Mouse (Mus musculus) Muller cell, postnatal 12 days (primary cell): ENCODE measurements around the gene Crtac1.

Source experiments
- DNase-seq: peaks from one replicate; pipeline ENCODE4 v3.0.0-alpha.2; 2015; ENCODE audit errors: inconsistent ontology term

The Crtac1 gene

DNA sequence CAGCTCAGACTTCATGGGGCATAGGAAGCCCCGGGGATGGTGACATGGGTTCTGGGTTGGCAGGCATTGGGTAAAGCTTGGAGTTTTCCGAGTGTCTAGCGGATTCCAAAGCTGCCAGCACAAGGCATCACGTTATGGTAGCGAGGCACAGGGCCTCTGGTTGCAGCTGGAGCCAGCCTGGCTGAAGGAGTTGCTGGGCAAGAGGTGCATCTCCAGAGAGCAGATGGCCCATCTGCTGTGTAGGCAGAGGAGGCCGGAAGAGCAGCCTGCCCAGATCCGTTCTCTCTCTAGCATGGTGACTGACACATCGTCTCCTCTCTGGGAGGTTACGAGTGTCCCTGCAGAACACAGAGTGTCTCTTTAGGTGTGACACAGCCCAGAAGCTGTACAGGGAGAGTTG is 103.4 kb downstream of the Crtac1 start:
- no peak for DNase-seq

DNA sequence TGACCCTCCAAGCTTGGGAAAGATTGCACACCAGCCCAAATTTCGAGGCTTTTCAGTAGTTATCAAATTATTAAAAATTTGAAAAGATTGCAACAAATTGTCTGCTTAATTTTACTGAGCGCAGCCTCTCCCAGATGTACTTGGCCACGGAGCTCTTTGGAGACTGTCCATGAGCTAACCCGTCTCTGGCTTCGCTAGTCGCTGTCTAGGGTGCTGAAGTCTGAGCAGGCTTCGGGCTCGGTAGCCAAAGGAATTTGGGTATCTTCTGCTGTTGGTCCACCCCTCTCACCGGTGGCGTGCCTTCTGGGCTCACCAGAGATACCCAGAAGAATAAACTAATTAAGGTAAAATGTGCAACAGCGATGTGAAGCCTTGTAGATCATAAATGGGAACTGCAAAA is 105.7 kb downstream of the Crtac1 start:
- DNase-seq, result peak; percentile 72

- DNase-seq, result no peak
Observed at GRCm38 (mm10) chr19:42322357-42323090, 109.1 kb downstream of the Crtac1 start.

DNA sequence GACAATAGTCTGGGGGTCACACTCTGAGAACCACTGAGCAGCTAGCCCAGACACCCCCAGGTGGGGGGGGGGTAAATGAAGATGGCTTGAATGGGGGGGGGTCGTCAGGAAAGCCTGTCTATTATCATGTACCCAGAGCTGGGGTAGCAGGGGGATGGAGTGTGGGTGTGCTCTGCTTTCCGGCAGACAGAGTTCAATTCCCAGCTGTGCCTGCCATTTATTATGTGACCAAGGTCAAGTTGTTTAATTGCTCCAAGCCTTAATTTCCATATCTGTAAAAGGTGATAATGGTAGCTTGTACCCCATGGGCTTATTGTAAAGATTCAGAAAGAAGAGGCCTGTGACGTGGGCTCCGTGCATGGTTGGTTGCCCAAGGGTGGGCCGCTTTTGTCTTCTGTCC is 109.6 kb downstream of the Crtac1 start:
- no peak for DNase-seq

- peak; percentile 16 for DNase-seq
Observed at GRCm38 (mm10) chr19:42317648-42318425, 113.7 kb downstream of the Crtac1 start.

DNA sequence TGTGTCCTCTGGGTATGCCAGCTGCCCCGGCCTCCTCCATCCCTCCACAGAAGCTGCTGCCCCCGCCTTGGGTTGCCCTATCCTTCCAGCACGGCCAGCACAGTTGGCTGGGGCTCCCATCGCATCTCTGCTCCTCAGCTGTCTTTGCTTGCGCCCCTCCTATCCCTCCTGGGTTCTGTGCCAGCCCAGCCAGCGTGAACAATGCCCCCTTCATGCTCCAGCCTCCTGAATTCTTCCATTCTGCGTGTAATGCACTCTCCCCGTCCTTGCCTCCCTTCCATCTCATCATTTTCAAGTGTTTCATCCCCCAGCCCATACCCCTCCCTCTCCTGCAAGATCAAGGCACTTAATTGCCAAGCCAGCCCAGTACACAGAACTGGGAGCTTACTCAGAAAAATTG is 114.6 kb downstream of the Crtac1 start:
- peak; percentile 68 for DNase-seq

DNA sequence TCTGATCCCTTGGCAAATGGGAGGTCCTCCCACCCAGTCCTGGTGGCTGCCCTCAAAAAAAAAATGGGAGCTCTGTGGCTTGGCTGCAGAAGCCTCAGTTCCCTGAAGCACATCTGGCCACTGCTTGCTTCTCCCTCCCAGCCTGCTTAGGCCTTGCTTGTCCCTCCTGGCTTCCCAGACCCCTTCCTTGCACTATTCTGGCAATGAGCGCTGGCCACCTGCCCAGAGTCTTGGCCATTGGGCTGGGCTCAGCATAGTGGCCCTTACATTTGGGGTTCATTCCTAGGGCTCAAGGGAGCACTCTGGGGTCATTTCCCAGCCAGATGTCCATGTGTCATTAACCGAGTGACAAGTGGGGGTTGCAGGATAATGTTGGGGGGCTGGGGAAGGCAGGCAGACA is 115.1 kb downstream of the Crtac1 start:
- peak; percentile 49 for DNase-seq

DNA sequence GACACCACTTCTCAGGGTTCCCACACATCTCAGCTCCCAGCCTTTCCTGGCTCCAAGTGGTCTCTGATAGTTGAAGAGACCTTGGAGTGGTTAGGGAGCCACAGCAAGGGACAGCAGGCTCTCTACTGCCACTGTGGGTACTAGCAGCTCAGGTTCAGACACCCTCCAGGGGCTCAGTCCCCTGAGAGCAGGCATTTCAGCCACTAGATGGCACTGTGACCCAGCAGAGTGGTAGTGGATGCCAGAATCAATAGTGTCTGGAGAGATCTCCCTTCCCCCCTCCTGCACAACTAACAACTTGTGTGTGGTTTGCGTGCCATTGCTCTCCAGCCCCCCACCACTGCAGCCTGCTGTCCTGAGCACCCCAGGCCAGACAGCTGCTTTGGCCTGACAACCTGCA is 115.7 kb downstream of the Crtac1 start:
- DNase-seq, result peak; percentile 82

GRCm38 (mm10) chr19:42315070-42315679 is 116.4 kb downstream of the Crtac1 start:
- DNase-seq, result no peak

DNA sequence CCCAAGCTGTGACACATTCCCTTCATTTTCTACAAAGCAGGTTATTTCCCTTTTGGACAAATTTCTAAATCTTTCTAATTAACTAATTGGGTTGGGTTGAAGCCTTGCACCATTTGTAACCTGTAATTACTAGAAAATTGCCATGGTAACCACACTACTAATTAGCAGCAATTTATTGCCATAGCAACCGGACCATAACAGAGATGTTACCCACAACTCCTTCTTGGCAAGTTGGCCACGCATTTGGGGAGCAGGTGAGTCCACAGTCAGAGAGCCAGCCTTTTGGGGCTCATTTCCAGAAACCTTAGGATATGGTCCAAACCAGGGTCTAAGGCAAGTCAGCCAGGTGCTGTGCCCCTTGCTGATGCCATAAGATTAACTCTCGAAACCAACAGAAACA is 119.4 kb downstream of the Crtac1 start:
- DNase-seq, result no peak

DNA sequence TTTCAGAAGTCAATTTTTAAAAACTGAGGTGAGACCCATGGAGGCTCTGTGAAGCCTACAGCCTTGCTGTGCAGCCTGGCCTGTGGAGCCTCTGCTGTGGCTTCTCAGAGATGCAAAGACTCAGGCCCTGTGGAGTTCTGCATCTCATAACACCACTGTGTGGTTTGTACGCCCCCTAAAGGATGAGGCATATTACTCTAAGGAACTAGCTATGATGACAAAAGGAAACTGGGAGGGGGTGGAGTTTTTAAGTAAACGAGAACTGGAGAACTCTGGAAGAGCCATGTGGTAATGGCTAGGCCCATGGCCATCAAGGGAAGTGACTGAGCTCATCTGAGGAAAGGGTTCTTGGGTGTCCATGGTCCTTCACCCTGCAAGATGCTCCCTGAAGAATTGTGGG is 120.3 kb downstream of the Crtac1 start:
- DNase-seq, result no peak

DNA sequence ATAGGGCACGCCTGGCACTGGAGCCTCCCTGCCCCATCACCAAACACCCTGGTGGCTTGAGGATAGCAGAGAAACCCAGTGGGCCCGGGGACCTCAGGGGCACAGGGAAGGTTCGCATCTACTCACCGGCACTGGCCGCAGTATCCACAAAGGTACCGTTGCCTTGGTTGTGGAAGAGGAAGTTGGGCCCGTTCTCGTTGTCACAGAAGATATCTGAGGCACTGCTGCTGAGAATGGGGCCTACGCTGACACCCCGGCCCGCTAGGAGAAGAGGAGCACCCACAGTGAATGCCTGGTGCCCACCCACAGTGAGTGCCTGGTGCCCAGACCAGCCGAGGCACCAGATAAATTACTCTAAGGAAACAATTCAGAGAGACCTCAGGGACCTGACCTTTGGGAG is 122.7 kb downstream of the Crtac1 start:
- no peak for DNase-seq

DNA sequence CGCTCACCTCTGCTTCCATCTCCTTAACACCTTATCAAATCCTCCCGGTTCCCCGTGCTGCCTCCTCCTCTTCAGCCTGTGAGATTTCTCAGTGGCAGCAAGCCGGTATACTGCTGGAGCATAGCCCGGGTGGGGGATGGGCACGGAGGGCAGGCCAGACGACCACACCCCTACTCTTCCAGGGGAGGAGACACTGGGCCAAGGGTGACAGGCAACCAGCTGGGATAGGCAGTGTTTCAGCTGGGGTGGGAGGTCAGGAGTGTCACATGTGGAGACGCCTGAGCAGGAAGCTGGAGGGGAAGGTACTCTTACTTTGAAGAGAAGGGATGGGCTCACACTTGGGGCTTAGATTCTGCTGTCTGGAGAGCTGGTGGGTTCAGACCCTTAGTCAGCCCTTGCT is 124.6 kb downstream of the Crtac1 start:
- no peak for DNase-seq

DNA sequence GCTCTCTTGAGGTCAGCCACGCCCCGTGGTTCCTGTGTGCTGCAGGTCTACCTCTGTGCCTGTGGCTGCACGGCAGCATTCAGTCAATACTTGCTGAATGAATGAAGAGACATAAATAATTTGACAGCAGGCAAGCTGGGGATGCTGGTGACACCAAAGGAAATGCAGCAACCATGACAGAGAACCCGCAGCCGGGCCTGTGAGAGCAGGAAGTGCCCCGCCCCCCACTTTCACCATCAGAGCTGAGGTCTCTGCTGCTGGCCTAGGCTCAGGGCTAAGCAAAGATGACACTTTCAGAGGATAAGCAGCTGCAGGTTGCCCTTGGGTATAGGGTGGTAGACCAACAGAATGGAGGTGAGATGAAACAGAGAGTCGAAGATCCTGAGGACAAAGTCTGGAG is 125.4 kb downstream of the Crtac1 start:
- DNase-seq, result no peak

- DNase-seq, result no peak
Observed at GRCm38 (mm10) chr19:42305746-42306145, 125.8 kb downstream of the Crtac1 start.

DNA sequence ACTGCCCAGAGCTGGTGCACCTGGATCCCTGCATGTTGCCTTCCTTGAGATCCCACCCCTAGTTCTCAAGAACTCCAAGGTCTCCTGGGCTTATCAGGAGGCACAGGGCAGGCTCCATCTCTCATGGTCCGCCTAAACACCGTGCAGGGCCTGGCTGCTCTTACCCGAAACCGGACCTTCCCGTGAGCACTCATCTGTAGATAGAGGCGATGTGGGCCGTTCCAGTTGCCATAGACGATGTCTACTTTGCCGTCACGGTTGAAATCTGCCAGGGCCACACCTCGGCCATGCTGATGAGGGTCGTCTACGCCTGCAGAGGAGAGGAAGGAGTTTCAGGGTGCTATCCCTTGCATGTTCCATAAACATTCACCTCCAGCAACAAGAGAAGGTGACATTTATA is 127.1 kb downstream of the Crtac1 start:
- no peak for DNase-seq

DNA sequence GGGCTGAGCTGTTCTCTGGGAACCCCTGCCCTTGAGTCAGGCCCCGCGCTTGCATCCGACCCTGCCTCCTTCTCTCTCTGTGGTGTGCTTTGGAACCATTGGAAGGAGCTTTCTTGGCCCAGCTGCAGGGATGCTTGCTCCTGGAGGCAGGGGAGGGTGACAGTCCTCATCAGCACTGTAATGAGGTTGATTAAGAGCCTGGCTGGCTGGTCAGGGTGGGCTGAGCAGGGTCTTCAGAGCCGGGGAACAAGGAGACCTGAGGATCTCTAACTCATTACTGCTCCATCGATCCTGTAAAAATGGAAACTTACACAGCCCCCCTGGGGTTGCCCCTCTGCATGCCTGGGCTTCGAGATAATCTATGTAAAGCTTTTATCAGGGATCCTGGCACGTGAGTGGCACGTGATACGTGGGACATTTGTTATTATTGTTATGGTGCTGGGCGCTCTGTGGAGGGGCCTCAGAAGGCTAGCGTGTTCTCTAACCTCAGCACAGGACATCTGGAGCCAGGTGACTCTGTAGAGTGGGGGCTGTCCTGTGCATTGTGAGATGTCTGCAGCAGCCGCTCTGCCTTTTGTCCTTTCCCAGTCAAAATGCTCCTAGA is 128.3 kb downstream of the Crtac1 start:
- no peak for DNase-seq

DNA sequence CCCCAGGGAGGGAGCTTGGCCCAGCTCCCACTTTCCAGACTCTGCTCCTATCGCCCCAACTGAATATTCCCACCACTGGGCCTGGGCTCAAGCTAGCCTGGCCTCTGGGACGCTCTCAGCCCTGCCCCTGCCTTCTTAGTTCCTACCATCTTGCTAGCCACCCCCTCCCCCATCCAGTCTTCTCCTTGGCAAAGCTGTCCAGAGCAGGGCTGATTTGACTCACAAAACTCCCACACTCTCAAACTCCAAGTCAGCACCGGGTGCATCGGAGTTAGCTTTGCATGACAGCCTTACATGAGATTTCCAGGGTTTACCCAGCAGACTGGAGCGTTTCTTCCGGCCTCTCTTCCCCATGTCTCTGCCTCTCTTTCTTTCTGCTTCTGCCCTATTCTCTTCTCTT is 138.4 kb downstream of the Crtac1 start:
- no peak for DNase-seq

GRCm38 (mm10) chr19:42292106-42292505 is 139.5 kb downstream of the Crtac1 start:
- DNase-seq, result no peak

DNA sequence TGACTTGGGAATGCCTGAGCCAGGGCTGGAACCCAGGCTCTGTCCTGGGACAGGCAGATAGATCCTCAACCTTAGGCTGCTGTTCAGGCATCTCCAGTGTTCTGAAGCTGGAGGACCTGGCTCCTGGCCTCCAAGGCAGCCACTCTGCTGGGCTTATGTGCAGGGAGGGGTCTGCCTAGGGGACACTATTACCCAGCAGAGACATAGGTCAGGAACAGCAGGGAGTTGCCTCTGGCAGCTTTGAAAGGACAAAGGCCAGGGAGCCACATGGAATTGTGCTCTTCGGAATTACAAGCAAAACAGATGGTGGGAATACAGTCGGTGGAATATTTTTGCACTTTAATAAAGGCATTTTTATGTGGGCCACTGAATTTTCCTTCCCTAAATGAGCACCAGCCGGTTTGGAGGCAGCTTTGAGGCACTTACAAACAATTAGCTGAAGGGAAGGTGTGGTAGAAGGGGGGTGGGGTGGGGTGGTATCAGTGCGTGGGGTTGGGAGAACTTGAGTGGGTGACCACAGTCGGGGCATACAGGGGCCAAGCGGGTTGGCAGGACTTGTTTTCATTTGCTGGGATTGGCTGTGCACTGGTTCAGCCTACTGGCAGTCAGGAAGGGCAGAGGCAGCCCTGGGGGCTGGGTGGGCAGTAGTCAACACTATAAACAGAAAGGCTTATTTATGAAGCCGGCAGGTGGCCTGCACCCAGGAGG is 140.5 kb downstream of the Crtac1 start:
- DNase-seq, result no peak

- no peak for DNase-seq
Observed at GRCm38 (mm10) chr19:42288361-42288760, 143.2 kb downstream of the Crtac1 start.

DNA sequence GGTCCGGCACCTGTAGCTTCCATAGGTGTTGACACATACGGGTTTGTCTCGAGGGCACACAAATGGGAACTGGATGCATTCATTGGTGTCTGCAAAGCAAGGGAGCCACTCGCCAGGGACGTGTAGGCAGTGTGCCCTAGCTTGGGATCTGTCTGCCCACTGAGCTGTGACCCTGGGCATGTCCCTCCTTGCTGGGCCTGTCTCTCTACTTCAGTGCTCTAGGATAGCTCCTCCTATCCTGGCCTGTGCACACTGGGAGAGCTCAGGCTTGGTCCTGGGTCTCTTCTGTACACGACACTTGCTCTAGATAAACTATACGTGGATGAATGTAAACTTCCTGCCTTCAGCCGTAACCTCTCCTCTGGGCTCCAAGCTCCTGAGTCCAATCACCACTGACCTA is 147.4 kb downstream of the Crtac1 start:
- no peak for DNase-seq
